Mouse (Mus musculus) embryonic stem cell, embryonic (primary cell): ENCODE measurements around the gene Gm3264.
"Not testable (repeated sequence)": the region's sequence is repeated elsewhere in the genome, so short reads cannot be mapped to it uniquely, and the experiment has no call there.

Experiments used
- CTCF ChIA-PET, 4 experiments: fragments of 300-600 bp in 2 of 4; fragments of 350-600 bp in 2 of 4; sonication (Branson Sonifier 250); formaldehyde crosslinking; loops; one replicate each; lab custom pipeline; 2022; ENCODE audit warnings: inconsistent platforms in 2 of 4; lab: Charles Lee
- POLR2A ChIA-PET, 4 experiments: fragments of 300-600 bp in 2 of 4; fragments of 350-600 bp in 2 of 4; sonication (Branson Sonifier 250); formaldehyde crosslinking; loops; one replicate each; lab custom pipeline; 2022; ENCODE audit warnings: antibody characterized with exemption in 4 of 4, inconsistent platforms in 1 of 4; lab: Charles Lee

Gm3264 gene

DNA sequence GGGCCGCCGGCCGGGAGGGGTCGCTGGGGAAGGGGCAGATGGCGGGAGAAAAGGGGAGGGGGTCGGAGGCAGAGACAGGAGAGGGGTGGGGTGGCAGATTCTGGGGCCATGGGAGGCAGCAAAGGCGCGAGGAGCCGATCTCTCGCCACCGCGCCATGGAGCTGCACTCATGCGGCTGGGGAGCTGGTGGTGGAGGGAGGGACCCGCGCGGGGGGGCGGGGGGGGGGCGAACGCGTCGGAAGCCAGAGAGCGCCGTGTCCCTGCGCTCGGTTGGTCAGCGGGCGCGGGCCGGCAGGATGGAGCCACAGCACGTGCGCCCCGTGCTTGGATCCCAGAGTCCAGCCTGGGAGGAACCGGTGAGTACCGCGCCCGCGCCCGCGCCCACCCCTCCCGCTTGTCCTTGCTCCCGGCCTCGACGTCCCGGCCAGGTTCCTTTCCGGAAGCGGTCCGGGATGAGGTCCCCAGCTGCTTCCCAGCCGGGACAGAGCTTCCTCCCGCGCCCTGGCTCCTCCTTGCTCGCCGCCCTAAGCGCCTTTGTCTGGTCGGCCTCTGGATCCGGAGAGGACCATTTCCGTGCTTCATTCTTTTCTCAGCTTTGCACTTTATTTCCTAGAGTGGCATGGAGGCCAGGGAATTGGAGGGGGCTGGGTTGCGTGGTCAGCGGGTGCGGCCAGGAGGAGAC, at the start of gene Gm3264:
Gene Gm3264, plus strand, starts transcription at position 278 of the 682 bp plus-strand sequence.
- CTCF ChIA-PET, POLR2A ChIA-PET: not testable (repeated sequence)

- CTCF ChIA-PET, POLR2A ChIA-PET: not testable (repeated sequence)
Measured at GRCm38 (mm10) chr14:4806421-4806820, 49.0 kb upstream of the Gm3264 start.

- POLR2A ChIA-PET, CTCF ChIA-PET: not testable (repeated sequence)
Measured at GRCm38 (mm10) chr14:4821950-4822349, 33.4 kb upstream of the Gm3264 start.

- POLR2A ChIA-PET, CTCF ChIA-PET: not testable (repeated sequence)
Measured at GRCm38 (mm10) chr14:4837806-4838205, 17.6 kb upstream of the Gm3264 start, which contains the start of gene Gm3269. Gm3269 (plus strand) TSS chr14:4838106.

DNA sequence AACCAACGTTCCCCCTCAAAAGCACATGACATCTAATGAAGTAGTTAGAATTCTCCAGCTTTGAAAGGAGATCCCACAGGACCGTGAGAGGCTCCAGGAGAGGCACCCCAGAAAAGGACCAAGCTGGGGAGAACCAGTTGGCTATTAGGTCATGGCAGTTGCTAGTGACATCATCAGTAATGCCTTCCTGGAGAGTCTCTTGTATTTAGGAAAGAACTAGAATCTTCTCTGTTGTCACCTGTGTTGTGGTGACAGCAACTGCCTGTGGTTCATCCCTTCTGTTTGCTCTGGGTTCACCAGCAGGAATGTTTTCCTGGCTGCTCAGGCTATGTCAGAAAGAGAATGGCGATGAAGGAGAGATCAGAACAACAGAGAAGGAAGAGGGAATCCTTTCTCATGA, 36.7 kb downstream of the Gm3264 start, which contains the start of gene Gm3278:
Gene Gm3278, plus strand, starts transcription at position 301 of the 400 bp plus-strand sequence.
- CTCF ChIA-PET, result not testable (repeated sequence)

More for the DNA sequence above, 36.7 kb downstream of the Gm3264 start, which contains the start of gene Gm3278:
- POLR2A ChIA-PET, result not testable (repeated sequence)
